Mouse (Mus musculus) liver, postnatal 0 days (tissue): ENCODE data around the gene Zfp91.

ENCODE experiments used
- CTCF ChIP-seq: sonication (generic); IDR thresholded peaks from 2 replicates; pipeline ENCODE4 v1.5.1; 2016; ENCODE audit warnings: antibody characterized with exemption, low read depth
- EP300 ChIP-seq: IDR thresholded peaks from 2 replicates; pipeline ENCODE4 v1.6.1; 2016; ENCODE audit warnings: antibody characterized with exemption, low read depth, mild to moderate bottlenecking

GRCm38 (mm10) chr19:12818507-12818906 is 22.6 kb upstream of the Zfp91 start:
- no peak for TF ChIP-seq CTCF
- no peak for TF ChIP-seq EP300
